Mouse (Mus musculus) lung, adult 10 weeks (tissue): ENCODE results near the gene Nisch. TPM values are rescaled to one million over a fixed set of nuclear protein-coding genes. Genes with fewer than 3 reads are reported as not detected.

Experiments
- polyA plus RNA-seq: library from polyadenylated mRNA; stranded (reverse); fragments of 350-450 nt; fragmentation: Illumina TruSeq; extraction: RNeasy Lipid Tissue Mini Kit (QIAGEN cat#74804); gene quantifications from one replicate; pipeline ENCODE4 v1.2.3, GENCODE M21; 2014; ENCODE audit warnings: low read depth, low replicate concordance; ENCODE audit not compliant: insufficient read depth

Gene Nisch
- polyA plus RNA-seq = 81.2 TPM

DNA sequence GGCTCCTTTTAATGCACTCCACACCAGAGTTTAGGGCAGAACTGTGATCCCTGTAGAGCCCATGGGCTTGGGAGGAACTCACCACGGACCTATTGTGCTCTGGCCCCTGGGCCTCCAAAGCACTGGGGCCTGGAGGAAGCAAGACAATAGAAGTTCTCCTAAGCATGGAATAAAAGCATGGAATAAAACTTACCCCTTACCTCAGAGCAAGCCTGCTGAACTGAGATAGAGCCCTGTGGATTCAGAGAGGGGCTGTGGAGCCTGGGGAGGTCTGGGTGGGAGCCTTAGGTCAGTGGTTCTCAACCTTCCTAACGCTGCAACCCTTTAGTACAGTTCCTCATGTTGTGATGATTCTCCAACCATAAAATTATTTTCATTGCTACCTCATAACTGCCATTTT is at the start of gene Nisch:
Gene Nisch (minus strand): TSS at position 101 of the 400 bp plus-strand sequence.

DNA sequence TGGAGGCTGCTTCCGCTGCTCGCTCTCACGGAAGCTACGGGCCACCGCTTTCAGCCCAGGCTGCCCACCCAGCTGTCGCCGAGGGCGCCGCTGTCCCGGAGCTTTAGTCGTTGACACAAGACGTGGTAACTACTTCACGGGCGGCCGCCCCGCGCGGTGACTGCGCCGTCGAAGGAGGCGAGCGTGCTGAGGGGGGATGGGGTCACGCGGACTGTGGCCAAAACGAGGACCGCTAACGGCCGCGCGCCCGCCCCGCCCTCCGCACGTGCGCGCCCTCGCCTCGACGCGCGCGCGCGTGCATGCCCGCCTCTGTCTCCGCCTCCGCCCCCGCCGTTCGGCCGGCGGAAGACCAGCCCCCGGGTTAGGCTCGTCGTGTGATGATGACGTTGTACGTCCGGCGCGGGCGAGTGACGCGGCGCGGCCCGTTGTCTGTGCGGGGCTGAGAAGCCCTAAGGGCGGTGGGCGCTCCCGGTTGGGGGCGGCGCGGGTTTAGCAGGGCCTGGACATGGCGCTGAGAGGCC is 34.4 kb upstream of the Nisch start, which contains the start of the genes Phf7 and Bap1:
Gene Phf7 (minus strand): TSS at position 234 of the 521 bp plus-strand sequence.
Gene Bap1 (plus strand): TSS at position 367 of the 521 bp plus-strand sequence.

DNA sequence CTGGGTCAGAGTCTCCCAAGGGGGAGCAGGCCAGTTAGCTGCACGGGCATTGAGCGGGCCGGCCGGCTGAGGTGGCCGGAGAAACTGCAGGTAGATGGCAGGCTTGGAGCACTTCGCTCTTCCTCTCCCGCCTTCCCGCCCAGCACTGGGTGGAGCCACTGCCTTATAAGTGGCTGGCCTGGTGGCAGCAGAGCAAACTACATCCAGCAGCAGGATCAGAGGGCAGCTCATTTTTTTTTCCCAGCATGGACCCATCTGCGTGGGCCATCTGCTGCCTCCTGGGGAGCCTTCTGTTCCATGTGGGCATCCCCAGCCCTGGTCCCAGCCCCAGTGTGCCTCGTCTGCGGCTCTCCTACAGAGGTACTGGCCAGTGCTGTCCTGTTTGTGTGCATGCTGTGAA is 920 bp upstream of the Nisch start, which contains the start of gene Sema3g:
Gene Sema3g (plus strand): TSS at position 195 of the 400 bp plus-strand sequence.

DNA sequence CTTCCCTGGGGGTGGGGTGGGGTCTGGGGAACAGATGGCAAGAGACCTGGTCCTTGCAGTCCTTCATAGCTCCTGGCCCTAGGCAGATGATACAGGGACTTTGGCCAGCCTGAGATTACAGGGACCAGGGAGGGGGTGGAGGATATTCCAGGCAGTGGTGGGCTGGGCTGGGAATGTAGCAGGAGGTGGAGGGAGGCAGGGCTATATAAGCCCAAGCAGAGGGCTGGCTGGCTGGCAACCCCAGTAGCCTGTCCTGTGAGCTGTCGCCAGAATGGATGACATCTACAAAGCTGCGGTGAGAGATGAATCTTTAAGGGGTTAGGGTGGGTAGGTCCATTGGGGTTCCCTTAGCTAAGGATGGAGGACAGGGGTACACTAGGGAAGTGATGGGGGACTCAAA is 8.7 kb downstream of the Nisch start, which contains the start of gene Tnnc1:
Gene Tnnc1 (plus strand): TSS at position 229 of the 400 bp plus-strand sequence.

DNA sequence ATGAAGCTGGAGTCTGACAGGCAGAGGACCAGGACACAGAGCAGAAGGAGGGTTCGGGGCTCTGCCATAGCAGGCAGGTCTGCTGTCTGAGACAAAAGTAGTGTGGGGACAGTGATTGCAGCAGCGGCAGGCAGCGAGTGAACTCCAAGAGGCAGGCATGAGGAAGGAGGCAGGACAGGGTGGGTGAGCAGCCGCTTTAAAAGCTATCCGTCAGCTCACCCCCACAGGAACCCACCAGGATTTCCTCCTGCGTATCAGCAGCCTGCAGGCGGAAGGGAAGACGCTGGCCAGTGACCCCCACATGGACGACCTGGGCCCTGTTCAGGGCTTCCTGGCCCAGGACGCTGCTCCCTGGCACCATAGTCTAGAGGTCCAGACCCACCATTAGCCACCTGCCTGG is 48.3 kb downstream of the Nisch start, which contains the start of gene Stab1:
Gene Stab1 (minus strand): TSS at position 217 of the 400 bp plus-strand sequence.

DNA sequence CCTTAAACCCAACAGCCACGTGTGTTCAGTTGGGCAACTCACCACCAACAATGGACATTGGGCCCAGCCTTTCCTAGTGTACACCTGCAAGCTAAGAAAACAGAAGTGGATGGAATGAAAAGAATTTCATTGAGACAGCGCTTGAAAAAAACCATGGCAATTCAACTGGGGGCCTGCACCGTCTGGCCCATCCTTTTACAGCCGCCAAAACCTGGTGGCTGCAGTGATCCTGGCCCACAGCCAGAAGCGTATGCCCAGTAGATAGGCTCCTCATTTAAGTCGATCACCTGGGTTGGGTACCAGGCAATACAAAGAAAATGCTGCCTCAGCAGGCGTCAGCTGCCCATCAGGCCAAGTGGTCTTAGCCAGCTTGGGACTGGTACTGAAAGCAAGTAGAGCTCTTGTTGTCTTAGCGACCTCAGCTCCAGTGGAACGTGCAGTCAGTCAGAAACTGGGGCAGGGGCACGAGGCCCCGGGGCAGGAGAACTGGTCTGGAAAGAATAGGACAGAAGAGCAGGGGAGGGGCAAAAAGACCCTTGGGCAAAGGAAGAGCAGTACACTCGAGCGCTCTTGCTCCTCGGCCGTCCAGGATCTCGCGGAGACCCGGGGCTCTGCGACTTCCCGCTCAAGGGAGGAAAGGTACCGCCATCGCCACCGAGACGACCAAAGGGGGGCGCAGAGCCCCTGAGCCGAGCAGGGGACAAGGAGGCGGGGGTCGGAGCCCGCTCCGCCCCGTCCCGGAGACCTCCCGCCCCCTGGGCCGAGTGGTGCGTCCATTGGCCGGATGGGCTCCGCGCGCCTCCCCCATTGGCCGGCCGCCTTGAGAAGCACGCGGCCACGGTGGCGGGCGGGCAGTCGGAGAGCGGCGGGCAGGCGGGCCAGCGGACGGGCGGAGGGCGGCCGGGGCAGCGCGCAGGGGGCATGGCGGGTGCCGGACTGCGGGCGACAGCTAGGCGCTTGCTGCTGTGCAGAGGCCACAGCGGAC is 86.2 kb downstream of the Nisch start, which contains the start of gene Nt5dc2:
Gene Nt5dc2 (plus strand): TSS at position 818 of the 985 bp plus-strand sequence.

DNA sequence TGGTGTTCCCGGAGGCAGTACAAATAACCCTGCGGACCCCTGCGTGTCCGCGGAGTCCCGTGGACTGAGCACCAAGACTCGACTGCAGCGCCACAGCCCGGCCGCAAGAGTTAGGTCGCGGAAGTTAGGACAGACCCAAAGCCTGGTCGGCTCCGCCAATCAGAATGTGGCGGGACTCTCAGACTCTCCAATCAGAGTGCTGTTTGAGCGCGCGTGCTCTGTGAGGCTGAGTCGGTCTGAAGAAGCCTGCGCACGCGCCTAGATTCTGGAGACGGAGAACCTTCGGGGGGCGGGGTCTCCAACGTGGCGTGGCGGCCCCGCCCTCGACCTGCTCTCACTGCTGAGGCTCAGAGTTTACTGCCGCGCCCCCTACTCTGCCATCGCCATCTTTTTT is 87.9 kb downstream of the Nisch start, which contains the start of gene Smim4:
Gene Smim4 (minus strand): TSS at position 131 of the 394 bp plus-strand sequence.

Other genes starting within 250 kb of the Nisch start
- gene Glt8d1, start 215.5 kb downstream of the Nisch start, polyA plus RNA-seq = 47.2 TPM
- gene Spcs1, start 215.3 kb downstream of the Nisch start, polyA plus RNA-seq = 296 TPM
- 10.1 TPM for gene Pbrm1, start 197.8 kb downstream of the Nisch start, polyA plus RNA-seq
- gene Gnl3, start 197.8 kb downstream of the Nisch start, polyA plus RNA-seq = 24.8 TPM
- gene Smim4, start 88.0 kb downstream of the Nisch start, polyA plus RNA-seq = 81.6 TPM
- 48.3 TPM for gene Nt5dc2, start 85.9 kb downstream of the Nisch start, polyA plus RNA-seq
- 34.1 TPM for gene Stab1, start 48.3 kb downstream of the Nisch start, polyA plus RNA-seq
- gene Tnnc1, start 8.6 kb downstream of the Nisch start, polyA plus RNA-seq = 76.0 TPM
- gene Sema3g, start 914 bp upstream of the Nisch start, polyA plus RNA-seq = 65.0 TPM
- gene Phf7, start 34.4 kb upstream of the Nisch start, polyA plus RNA-seq = 5.0 TPM
- 25.0 TPM for gene Bap1, start 34.5 kb upstream of the Nisch start, polyA plus RNA-seq
- 0.99 TPM for gene Dnah1, start 107.0 kb upstream of the Nisch start, polyA plus RNA-seq
- gene Capn7, start 119.7 kb upstream of the Nisch start, polyA plus RNA-seq = 14.6 TPM
- gene Sh3bp5, start 219.1 kb upstream of the Nisch start, polyA plus RNA-seq = 43.7 TPM